Mouse (Mus musculus): ENCODE data around the gene Lrig2.

- TF ChIP-seq CTCF (IDR thresholded peaks at IDR 0.05; ENCODE audit: control insufficient read depth, insufficient read depth, insufficient read length) (no peak), FOSL1 (IDR thresholded peaks at IDR 0.05; ENCODE audit: insufficient read depth, low read length, poor library complexity, severe bottlenecking) (no peak), MAX (IDR thresholded peaks at IDR 0.05) (no peak), MYOD1 (IDR thresholded peaks at IDR 0.05; ENCODE audit: control insufficient read depth, insufficient read length, low read depth) (no peak)
These were observed 91.7 kb downstream of the Lrig2 start for GRCm38 (mm10) chr3:104419990-104420389.

All from C2C12 (cell line).